Mouse (Mus musculus): ENCODE measurements around the gene Acsm5.

DNA sequence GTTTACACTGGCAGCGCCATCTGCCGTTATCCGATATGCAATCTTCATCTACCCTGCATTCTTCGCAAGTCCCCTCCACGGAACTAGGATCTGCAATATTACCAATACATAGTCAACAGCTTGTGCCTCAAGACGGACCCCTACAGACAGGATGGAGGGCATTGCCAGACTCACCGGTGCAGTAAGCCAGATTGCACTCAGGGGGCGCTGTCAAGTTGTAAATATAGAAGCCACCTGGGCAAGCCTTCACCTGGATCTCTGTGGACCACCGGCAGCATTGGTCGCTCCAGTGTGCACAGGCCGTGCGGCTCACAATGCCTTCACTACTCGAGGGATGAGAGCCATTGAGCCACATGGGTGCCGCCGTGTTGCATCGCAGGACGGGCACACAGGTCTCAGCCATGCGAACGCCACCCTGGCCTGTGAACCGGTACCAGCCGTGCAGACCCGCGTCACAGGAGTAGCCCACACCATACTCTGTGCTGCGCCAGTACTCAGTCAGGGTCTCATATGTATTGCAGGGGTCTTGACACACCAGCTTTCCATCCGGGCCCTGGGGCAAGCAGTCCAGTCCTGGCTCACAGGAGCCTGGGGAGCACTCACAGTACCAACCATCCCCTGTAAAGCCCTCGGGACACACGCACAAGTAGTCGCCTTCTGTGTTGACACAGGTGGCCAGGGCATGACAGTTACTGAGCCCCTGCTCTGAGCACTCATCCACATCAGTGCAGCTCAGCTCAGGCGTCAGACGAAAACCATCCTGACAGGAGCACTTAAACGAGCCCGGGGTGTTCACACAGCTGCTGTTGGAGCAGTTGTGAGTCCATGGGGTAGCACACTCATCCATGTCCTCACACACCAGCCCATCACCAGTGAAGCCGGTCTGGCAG, 42.5 kb upstream of the Acsm5 start:
- TF ChIP-seq CTCF (IDR thresholded peaks at IDR 0.05 in 2 of 3, conservative IDR thresholded peaks at IDR 0.05 in 1 of 3; ENCODE audit: control insufficient read depth in 1 of 3, insufficient read depth in 1 of 3, low read depth in 2 of 3, low read length in 3 of 3, poor library complexity in 1 of 3, severe bottlenecking in 1 of 3) (no peak), RAD21 (IDR thresholded peaks at IDR 0.05; ENCODE audit: low read depth, low read length) (no peak), GABPA (IDR thresholded peaks at IDR 0.05; ENCODE audit: low read depth, low read length) (no peak), RCOR1 (IDR thresholded peaks at IDR 0.05; ENCODE audit: low read depth, low read length) (no peak), GATA1 (IDR thresholded peaks at IDR 0.05; ENCODE audit: low read depth, low read length) (no peak), TBP (IDR thresholded peaks at IDR 0.05; ENCODE audit: low read depth, low read length) (no peak)
